25 mouse cellular contexts compared by ENCODE assay signal in genomic region chr4:132396251-132396650, GRCm38 (mm10). TPM values are rescaled to one million over a fixed set of nuclear protein-coding genes. Genes with fewer than 3 reads are reported as not detected.
DNase-seq lines count a peak whose midpoint lies in the region; ATAC-seq and TF ChIP-seq lines count a peak whose summit lies in the region.
"Had no signal": no experiment of that assay in that cellular context is flagged by ENCODE, and none has a peak within 500 bp of the region (broad histone marks: within the 10 kb centered on the region; RNA-seq: fewer than 3 reads in every experiment).

No protein-coding gene starts in this region.

- 78% methylated on average over 7 of the region's 7 CpGs for WGBS in liver, embryonic 14.5 days (ENCODE audit: insufficient replicate concordance)
- 88% methylated on average over 7 of the region's 7 CpGs for WGBS in kidney, embryonic 14.5 days

- peak overlapping the region; percentile 50 for H3ac ChIP-seq in C2C12 (ENCODE audit: control insufficient read depth, insufficient read length, low read depth)

- H3K4me3 ChIP-seq in erythroblast, embryonic 14.5 days (replicated peaks) = peak overlapping the region; percentile 28
- peak overlapping the region; percentile 43 for H3K4me3 ChIP-seq in C2C12 (ENCODE audit: insufficient read depth, poor library complexity, severe bottlenecking)
- H3K4me3 ChIP-seq in liver, embryonic 14.5 days (ENCODE audit: insufficient read depth in 1 of 2, low read depth in 2 of 2, low read length in 2 of 2) = peak overlapping the region; percentile 20 to 63; a peak in 2 of 4 replicates
- no peak overlapping the region for H3K4me3 ChIP-seq in kidney, embryonic 14.5 days (ENCODE audit: low read length)
- H3K4me3 ChIP-seq: embryonic facial prominence, embryonic 10.5 days; forebrain, embryonic 12.5 days; hindbrain, embryonic 12.5 days; kidney, embryonic 15.5 days; limb, embryonic 15.5 days; midbrain, embryonic 15.5 days; neural tube, embryonic 13.5 days had no signal

- no peak for TF ChIP-seq EP300 in liver, embryonic 14.5 days (IDR thresholded peaks at IDR 0.05; ENCODE audit: low read depth)

- no peaks in the 10 kb centered on the region for H3K27me3 ChIP-seq in erythroblast, embryonic 14.5 days (ENCODE audit: control insufficient read depth)
- no peaks in the 10 kb centered on the region for H3K27me3 ChIP-seq in C2C12 (ENCODE audit: control insufficient read depth, insufficient read depth, insufficient read length)
- H3K27me3 ChIP-seq in liver, embryonic 14.5 days (ENCODE audit: control insufficient read depth, insufficient read depth, low read length) = no peaks in the 10 kb centered on the region
- H3K27me3 ChIP-seq in kidney, embryonic 14.5 days (ENCODE audit: control insufficient read depth, insufficient read depth, low read length) = no peaks in the 10 kb centered on the region
- H3K27me3 ChIP-seq: forebrain, embryonic 12.5 days; hindbrain, embryonic 12.5 days; kidney, embryonic 15.5 days; limb, embryonic 15.5 days; midbrain, embryonic 15.5 days; neural tube, embryonic 13.5 days had no signal

- H3K4me2 ChIP-seq in liver, embryonic 14.5 days (ENCODE audit: low read depth) = peak overlapping the region; percentile 84
- H3K4me2 ChIP-seq in kidney, embryonic 14.5 days (replicated peaks; ENCODE audit: low read depth, low read length) = no peak overlapping the region
- H3K4me2 ChIP-seq: forebrain, embryonic 12.5 days; hindbrain, embryonic 12.5 days; kidney, embryonic 15.5 days; limb, embryonic 15.5 days; midbrain, embryonic 15.5 days; neural tube, embryonic 13.5 days had no signal

- H3K4me1 ChIP-seq in erythroblast, embryonic 14.5 days (ENCODE audit: control insufficient read depth) = peaks cover 60% of the 10 kb centered on the region
- H3K4me1 ChIP-seq in liver, embryonic 14.5 days (replicated peaks; ENCODE audit: control insufficient read depth in 2 of 2, insufficient read depth in 2 of 2, low read length in 1 of 2) = peaks cover 8 to 20% of the 10 kb centered on the region in 2 experiments
- peaks cover 12% of the 10 kb centered on the region for H3K4me1 ChIP-seq in kidney, embryonic 14.5 days (ENCODE audit: control insufficient read depth, insufficient read depth, low read length)
- H3K4me1 ChIP-seq: midbrain, embryonic 15.5 days had no signal

- TF ChIP-seq CTCF in C2C12 (IDR thresholded peaks at IDR 0.05; ENCODE audit: control insufficient read depth, insufficient read depth, insufficient read length) = no peak
- TF ChIP-seq CTCF in liver, embryonic 14.5 days (IDR thresholded peaks at IDR 0.05; ENCODE audit: low read depth) = no peak

- H3K9me3 ChIP-seq in erythroblast, embryonic 14.5 days (ENCODE audit: control insufficient read depth, low read length) = peaks cover 10% of the 10 kb centered on the region
- no peaks in the 10 kb centered on the region; the same call in 1 of the 2 replicates for H3K9me3 ChIP-seq in liver, embryonic 14.5 days (ENCODE audit: control insufficient read depth, low read length)
- H3K9me3 ChIP-seq in kidney, embryonic 14.5 days (ENCODE audit: control insufficient read depth, low read length) = no peaks in the 10 kb centered on the region
- H3K9me3 ChIP-seq: embryonic facial prominence, embryonic 10.5 days; forebrain, embryonic 12.5 days; hindbrain, embryonic 12.5 days; kidney, embryonic 15.5 days; limb, embryonic 15.5 days; midbrain, embryonic 15.5 days; neural tube, embryonic 13.5 days had no signal

- no peak overlapping the region for H3K27ac ChIP-seq in liver, embryonic 14.5 days
- H3K27ac ChIP-seq in kidney, embryonic 14.5 days (ENCODE audit: low read depth, low read length) = no peak overlapping the region
- H3K27ac ChIP-seq: embryonic facial prominence, embryonic 10.5 days; forebrain, embryonic 12.5 days; hindbrain, embryonic 12.5 days; kidney, embryonic 15.5 days; limb, embryonic 15.5 days; midbrain, embryonic 15.5 days; neural tube, embryonic 13.5 days had no signal

- DNase-seq in adrenal gland, postnatal 10 days = peak; percentile 35
- no peak for DNase-seq in liver, embryonic 14.5 days (ENCODE audit: low read depth in 3 of 3, low spot score in 3 of 3)
- DNase-seq in Muller cell, postnatal 12 days (ENCODE audit: inconsistent ontology term) = no peak
- DNase-seq: cerebellum, adult 9-10 months; heart, postnatal 14 days; kidney, postnatal 36 days; lung, postnatal 4 days; retina, postnatal 1 day; right cerebral cortex, postnatal 4 days; thymus, adult 18-20 months; thymus, postnatal 36 days had no signal

- no peak overlapping the region for H3K9ac ChIP-seq in liver, embryonic 14.5 days (replicated peaks)
- no peak overlapping the region for H3K9ac ChIP-seq in kidney, embryonic 14.5 days (ENCODE audit: low read depth, low read length)
- H3K9ac ChIP-seq: forebrain, embryonic 12.5 days; hindbrain, embryonic 12.5 days; kidney, embryonic 15.5 days; limb, embryonic 15.5 days; midbrain, embryonic 15.5 days; neural tube, embryonic 13.5 days had no signal

- ATAC-seq in erythroblast, adult 5-6 weeks (replicated peaks; ENCODE audit: low FRiP score, poor library complexity, severe bottlenecking) = no peak
- ATAC-seq in liver, embryonic 14.5 days (ENCODE audit: insufficient read depth) = no peak
- no peak for ATAC-seq in kidney, embryonic 14.5 days (ENCODE audit: low FRiP score, low TSS enrichment)
- no peak for ATAC-seq in megakaryocyte, adult 5-6 weeks (ENCODE audit: poor library complexity, severe bottlenecking)
- ATAC-seq: activated CD4-positive, CD25-positive, alpha-beta regulatory T cell, adult 4 months; intestine, postnatal 0 days; midbrain, embryonic 15.5 days had no signal

- peaks cover 37% of the 10 kb centered on the region for H3K36me3 ChIP-seq in erythroblast, embryonic 14.5 days (ENCODE audit: control insufficient read depth)
- peaks cover 15% of the 10 kb centered on the region for H3K36me3 ChIP-seq in C2C12 (ENCODE audit: control insufficient read depth, insufficient read depth)
- no peaks in the 10 kb centered on the region for H3K36me3 ChIP-seq in liver, embryonic 14.5 days (replicated peaks; ENCODE audit: control insufficient read depth, insufficient read depth, low read depth)
- no peaks in the 10 kb centered on the region for H3K36me3 ChIP-seq in kidney, embryonic 14.5 days (ENCODE audit: control insufficient read depth, insufficient read depth, low read length)
- H3K36me3 ChIP-seq: hindbrain, embryonic 12.5 days; kidney, embryonic 15.5 days; limb, embryonic 15.5 days; midbrain, embryonic 15.5 days; neural tube, embryonic 13.5 days had no signal

- H3K79me2 ChIP-seq in C2C12 (ENCODE audit: control insufficient read depth, insufficient read depth) = peaks cover 99% of the 10 kb centered on the region

- peaks cover 77% of the 10 kb centered on the region for H3K79me3 ChIP-seq in C2C12 (ENCODE audit: low read depth)

TF ChIP-seq in C2C12, 6 proteins besides CTCF, POLR2A, EP300 and RAD21:
- TF ChIP-seq USF1 (IDR thresholded peaks at IDR 0.05; ENCODE audit: low read depth) (no peak), CEBPB (IDR thresholded peaks at IDR 0.05; ENCODE audit: low read depth) (no peak), MYOG (IDR thresholded peaks at IDR 0.05; ENCODE audit: control insufficient read depth, extremely low read depth, insufficient read length) (no peak), MAX (IDR thresholded peaks at IDR 0.05) (no peak), FOSL1 (IDR thresholded peaks at IDR 0.05; ENCODE audit: insufficient read depth, low read length, poor library complexity, severe bottlenecking) (no peak), MYOD1 (IDR thresholded peaks at IDR 0.05; ENCODE audit: control insufficient read depth, insufficient read length, low read depth) (no peak)
TF ChIP-seq in C2C12: peak in this region for 0.

RNA-seq across cellular contexts. Expression of gene Phactr4, which starts 26.0 kb away (rescaled TPM):
- polyA plus RNA-seq in erythroblast, embryonic 14.5 days (2012) = 0.52 and 0.57 TPM in 2 replicates
- 8.8 and 16.9 TPM in 2 replicates for total RNA-seq in erythroblast, adult 5-6 weeks (2015; ENCODE audit: low replicate concordance)
- total RNA-seq in erythroblast, adult 5-6 weeks (2017; ENCODE audit: low replicate concordance) = 14.1 and 28.0 TPM in 2 replicates
- 21.8 TPM for polyA plus RNA-seq in C2C12 (2012; fragmentation: generic; extraction: Trizol)
- total RNA-seq in adrenal gland, postnatal 10 days (2021) = 10 to 100 TPM; 31.9 to 39.0 TPM
- polyA plus RNA-seq in liver, embryonic 14.5 days (2012; rRNA removed) = 6.2 and 7.4 TPM in 2 replicates
- polyA plus RNA-seq in liver, embryonic 14.5 days (2014; fragmentation: Nextera tagmentation; extraction: Ambion mirVana) = 10.9 and 14.0 TPM in 2 replicates
- 22.3 and 31.8 TPM in 2 replicates for polyA plus RNA-seq in kidney, embryonic 14.5 days (2014; fragmentation: Nextera tagmentation; extraction: Ambion mirVana)
- 33.8 and 36.3 TPM in 2 replicates for total RNA-seq in megakaryocyte, adult 5-6 weeks (2015)
- total RNA-seq in megakaryocyte, adult 5-6 weeks (2017) = 6.6 and 13.2 TPM in 2 replicates

RNA-seq across cellular contexts. Expression of gene Rcc1, which starts 42.8 kb away (rescaled TPM):
- 4.3 and 4.4 TPM in 2 replicates for polyA plus RNA-seq in erythroblast, embryonic 14.5 days (2012)
- 5.6 and 16.1 TPM in 2 replicates for total RNA-seq in erythroblast, adult 5-6 weeks (2015; ENCODE audit: low replicate concordance)
- 12.4 and 17.8 TPM in 2 replicates for total RNA-seq in erythroblast, adult 5-6 weeks (2017; ENCODE audit: low replicate concordance)
- polyA plus RNA-seq in C2C12 (2012; fragmentation: generic; extraction: Trizol) = 110 TPM
- total RNA-seq in adrenal gland, postnatal 10 days (2021) = 10 to 100 TPM; 19.1 to 24.8 TPM
- polyA plus RNA-seq in liver, embryonic 14.5 days (2012; rRNA removed) = 21.5 and 22.2 TPM in 2 replicates
- 27.2 and 32.0 TPM in 2 replicates for polyA plus RNA-seq in liver, embryonic 14.5 days (2014; fragmentation: Nextera tagmentation; extraction: Ambion mirVana)
- 63.6 and 66.2 TPM in 2 replicates for polyA plus RNA-seq in kidney, embryonic 14.5 days (2014; fragmentation: Nextera tagmentation; extraction: Ambion mirVana)
- total RNA-seq in megakaryocyte, adult 5-6 weeks (2015) = 14.0 TPM in 2 replicates
- total RNA-seq in megakaryocyte, adult 5-6 weeks (2017) = 20.4 and 21.0 TPM in 2 replicates
